ENCODE assay signal across 15 mouse cellular contexts in genomic region chr9:20991587-20991986, GRCm38 (mm10). TPM values are rescaled to one million over a fixed set of nuclear protein-coding genes. Genes with fewer than 3 reads are reported as not detected.
"Had no signal": no experiment of that assay in that cellular context is flagged by ENCODE, and none has a peak within 500 bp of the region (broad histone marks: within the 10 kb centered on the region; RNA-seq: fewer than 3 reads in every experiment).

No protein-coding gene starts in this region.

- H3K4me3 ChIP-seq: intestine, embryonic 15.5 days; liver, embryonic 12.5 days; liver, embryonic 15.5 days; neural tube, embryonic 12.5 days; neural tube, embryonic 15.5 days had no signal

- H3K4me1 ChIP-seq: neural tube, embryonic 12.5 days had no signal

- H3K9ac ChIP-seq: liver, embryonic 12.5 days; liver, embryonic 15.5 days; neural tube, embryonic 12.5 days had no signal

- H3K27me3 ChIP-seq: intestine, embryonic 15.5 days; kidney, embryonic 15.5 days; neural tube, embryonic 12.5 days; neural tube, embryonic 15.5 days had no signal

- H3K36me3 ChIP-seq: intestine, embryonic 15.5 days; kidney, embryonic 15.5 days; liver, embryonic 12.5 days; liver, embryonic 15.5 days; neural tube, embryonic 12.5 days; neural tube, embryonic 15.5 days had no signal

- H3K4me2 ChIP-seq: midbrain, embryonic 11.5 days had no signal

- H3K27ac ChIP-seq: liver, embryonic 12.5 days; liver, embryonic 15.5 days; neural tube, embryonic 12.5 days; neural tube, embryonic 15.5 days; stomach, postnatal 0 days had no signal

- H3K9me3 ChIP-seq: intestine, embryonic 15.5 days; kidney, embryonic 15.5 days; liver, embryonic 12.5 days; liver, embryonic 15.5 days; neural tube, embryonic 12.5 days; neural tube, embryonic 15.5 days had no signal

- ATAC-seq: intestine, embryonic 15.5 days; liver, embryonic 12.5 days had no signal

- DNase-seq: kidney, postnatal 10 days; midbrain, embryonic 14.5 days; right cerebral cortex, adult 18-20 months; right cerebral cortex, postnatal 14 days; right cerebral cortex, postnatal 4 days; thymus, adult 2 months had no signal

RNA-seq across cellular contexts. Expression of gene Icam4, which starts 37.6 kb away (rescaled TPM):
- total RNA-seq: midbrain, postnatal 0 days had no signal
- polyA plus RNA-seq: midbrain, embryonic 14.5 days; neural tube, embryonic 15.5 days had no signal
